In the genomic region with DNA sequence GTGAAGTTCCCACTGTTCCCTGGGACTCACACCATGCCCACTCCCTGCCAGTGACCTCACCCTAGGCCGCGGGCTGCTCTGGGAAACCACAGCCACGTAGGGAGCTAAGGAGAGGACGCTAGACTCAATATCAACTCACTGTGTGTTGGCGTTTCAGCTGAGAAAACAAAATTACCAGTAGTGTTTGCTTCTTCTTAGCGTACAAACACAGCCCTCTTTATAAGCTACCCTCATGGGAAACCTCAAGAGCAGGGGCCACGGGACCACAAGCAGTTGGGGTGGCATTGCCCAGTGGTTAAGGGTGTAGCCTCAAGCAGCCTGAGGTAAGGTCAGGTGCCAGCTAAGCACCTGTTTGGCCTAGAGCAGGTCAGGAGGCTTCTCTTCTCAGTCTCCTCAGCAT, we compare ENCODE assay signal across 28 mouse cellular contexts.
"Had no signal": no experiment of that assay in that cellular context is flagged by ENCODE, and none has a peak within 500 bp of the region (broad histone marks: within the 10 kb centered on the region; RNA-seq: fewer than 3 reads in every experiment).

No protein-coding gene starts in this region.

- H3K27me3 ChIP-seq: limb, embryonic 12.5 days; limb, embryonic 13.5 days; limb, embryonic 15.5 days; liver, embryonic 12.5 days; liver, embryonic 13.5 days; liver, embryonic 15.5 days; lung, embryonic 15.5 days; megakaryocyte, embryonic 14.5 days; midbrain, embryonic 13.5 days; midbrain, embryonic 15.5 days had no signal

- DNase-seq: layer of hippocampus, postnatal 36 days; left cerebral cortex, postnatal 4 days; liver; liver, embryonic 13.5 days; liver, postnatal 0 days; lung, adult 2 months; lung, embryonic 14.5 days; lung, postnatal 10 days; midbrain, embryonic 14.5 days had no signal

- H3K4me1 ChIP-seq: liver, embryonic 12.5 days; liver, embryonic 13.5 days; liver, embryonic 15.5 days; lung, embryonic 15.5 days; megakaryocyte, embryonic 14.5 days; midbrain, embryonic 10.5 days; midbrain, embryonic 12.5 days; midbrain, embryonic 13.5 days; midbrain, embryonic 15.5 days had no signal

- H3K9me3 ChIP-seq: limb, embryonic 10.5 days; limb, embryonic 15.5 days; liver, embryonic 12.5 days; liver, embryonic 13.5 days; liver, embryonic 15.5 days; lung, embryonic 15.5 days; midbrain, embryonic 10.5 days; midbrain, embryonic 15.5 days had no signal

- H3K36me3 ChIP-seq: limb, embryonic 10.5 days; limb, embryonic 12.5 days; limb, embryonic 13.5 days; limb, embryonic 15.5 days; liver, embryonic 12.5 days; liver, embryonic 13.5 days; liver, embryonic 15.5 days; lung, embryonic 15.5 days; midbrain, embryonic 10.5 days; midbrain, embryonic 12.5 days; midbrain, embryonic 13.5 days; midbrain, embryonic 15.5 days had no signal

- ATAC-seq: liver, embryonic 12.5 days; liver, postnatal 0 days; midbrain, embryonic 13.5 days; midbrain, embryonic 15.5 days; midbrain, embryonic 16.5 days had no signal

- H3K4me3 ChIP-seq: left cerebral cortex, adult 2 months; limb, embryonic 10.5 days; limb, embryonic 12.5 days; limb, embryonic 13.5 days; limb, embryonic 15.5 days; liver, embryonic 12.5 days; liver, embryonic 13.5 days; liver, embryonic 15.5 days; lung, embryonic 15.5 days; megakaryocyte, embryonic 14.5 days; midbrain, embryonic 10.5 days; midbrain, embryonic 12.5 days; midbrain, embryonic 13.5 days; midbrain, embryonic 15.5 days; myocyte had no signal

- H3K9ac ChIP-seq: limb, embryonic 12.5 days; limb, embryonic 13.5 days; limb, embryonic 15.5 days; liver, embryonic 12.5 days; liver, embryonic 13.5 days; liver, embryonic 14.5 days; liver, embryonic 15.5 days; liver, postnatal 0 days; lung, embryonic 14.5 days; lung, embryonic 15.5 days; midbrain, embryonic 12.5 days; midbrain, embryonic 13.5 days; midbrain, embryonic 15.5 days had no signal

- H3K4me2 ChIP-seq: limb, embryonic 12.5 days; limb, embryonic 13.5 days; limb, embryonic 15.5 days; liver, embryonic 11.5 days; liver, embryonic 12.5 days; liver, embryonic 13.5 days; liver, embryonic 15.5 days; lung, embryonic 14.5 days; lung, embryonic 15.5 days; midbrain, embryonic 11.5 days; midbrain, embryonic 12.5 days; midbrain, embryonic 13.5 days; midbrain, embryonic 15.5 days had no signal

- H3K27ac ChIP-seq: left cerebral cortex, adult 2 months; limb, embryonic 10.5 days; limb, embryonic 12.5 days; limb, embryonic 13.5 days; limb, embryonic 15.5 days; liver, embryonic 12.5 days; liver, embryonic 13.5 days; liver, embryonic 14.5 days; liver, embryonic 15.5 days; lung, embryonic 15.5 days; macrophage; midbrain, embryonic 10.5 days; midbrain, embryonic 12.5 days; midbrain, embryonic 13.5 days; midbrain, embryonic 15.5 days had no signal
